Mouse (Mus musculus) stomach, embryonic 16.5 days (tissue): ENCODE data around the gene Myb. TPM values are rescaled to one million over a fixed set of nuclear protein-coding genes. Genes with fewer than 3 reads are reported as not detected.
A peak's percentile ranks its signal among the peaks of the same experiment; 100 is the strongest.
"Not testable (repeated sequence)": the region's sequence is repeated elsewhere in the genome, so short reads cannot be mapped to it uniquely, and the experiment has no call there.

Experiments used
- ATAC-seq: fragments of 200-750 bp; cut with Nextera tagmentation; 2 replicates; pipeline ENCODE4 v1.8.0; 2017; ENCODE audit warnings: moderate number of reproducible peaks, moderate TSS enrichment; ENCODE audit not compliant: insufficient read depth, low FRiP score
- H3K27ac ChIP-seq: fragments of 300-500 bp; sonication (generic); 2 replicates; pipeline ENCODE4 v1.5.1; 2014; ENCODE audit warnings: low read length
- H3K27me3 ChIP-seq: fragments of 300-500 bp; sonication (generic); 2 replicates; pipeline ENCODE4 v1.6.1; 2014; ENCODE audit warnings: low read length, control low read depth, mixed read lengths; ENCODE audit not compliant: control insufficient read depth, insufficient read depth
- H3K36me3 ChIP-seq: fragments of 300-500 bp; sonication (generic); 2 replicates; pipeline ENCODE4 v1.6.1; 2014; ENCODE audit warnings: low read length; ENCODE audit not compliant: control insufficient read depth, insufficient read depth
- H3K4me1 ChIP-seq: fragments of 300-500 bp; sonication (generic); 2 replicates; pipeline ENCODE4 v1.6.1; 2014; ENCODE audit warnings: low read length, control low read depth, mixed read lengths; ENCODE audit not compliant: control insufficient read depth, insufficient read depth
- H3K4me2 ChIP-seq: fragments of 300-500 bp; sonication (generic); 2 replicates; pipeline ENCODE4 v1.6.1; 2014; ENCODE audit warnings: low read depth, low read length, mixed read lengths
- H3K4me3 ChIP-seq: fragments of 300-500 bp; sonication (generic); replicated peaks from 2 replicates; pipeline ENCODE4 v1.5.1; 2014; ENCODE audit warnings: mild to moderate bottlenecking, low read length
- H3K9ac ChIP-seq: fragments of 300-500 bp; sonication (generic); 2 replicates; pipeline ENCODE4 v1.6.1; 2014; ENCODE audit warnings: low read length
- H3K9me3 ChIP-seq: fragments of 300-500 bp; sonication (generic); replicated peaks from 2 replicates; pipeline ENCODE4 v1.6.1; 2016; ENCODE audit warnings: low read length, control low read depth; ENCODE audit not compliant: control insufficient read depth
- WGBS: fragments of 180-500 bp; shearing (Covaris S2); extraction: QIAGEN DNeasy Blood & Tissue Kit; methylation state at CpG from one replicate; pipeline ENCODE4 v1.1.7; 2014; 5-methylcytosine and 5-hydroxymethylcytosine counted together
- polyA plus RNA-seq: library from polyadenylated mRNA; unstranded; fragments of >200 nt; fragmentation: Nextera tagmentation; extraction: Ambion mirVana; gene quantifications from 2 replicates; pipeline ENCODE4 v1.2.1, GENCODE M21; 2015

Gene Myb
- polyA plus RNA-seq, 1 experiment from 2014 or later: 4.2 TPM

DNA sequence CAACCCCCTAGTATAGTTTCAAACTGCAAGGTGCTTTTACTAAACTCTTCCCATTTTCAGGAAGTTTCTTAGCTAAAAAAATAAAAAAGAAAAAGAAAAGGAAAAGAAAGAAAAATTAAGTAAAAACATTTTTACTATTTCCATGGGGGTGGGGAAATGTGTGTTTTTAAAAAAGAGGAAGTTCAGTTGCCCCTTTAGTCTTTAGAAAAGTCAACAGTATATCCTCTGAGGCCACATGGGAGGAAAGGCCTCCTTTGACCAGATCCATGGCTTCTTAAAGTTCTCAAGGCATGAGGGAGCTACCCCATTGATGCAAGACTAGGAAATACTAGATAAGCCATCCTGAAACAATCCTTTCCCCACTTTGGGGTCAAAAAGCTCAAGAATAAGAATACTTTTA, 9.5 kb downstream of the Myb start:
- Histone ChIP-seq H3K36me3 (no peaks in the 10 kb centered on the region), H3K9me3 (no peaks in the 10 kb centered on the region), H3K27me3 (no peaks in the 10 kb centered on the region), H3K27ac (no peak overlapping the region), H3K9ac (no peak overlapping the region), H3K4me3 (no peak overlapping the region), H3K4me1 (no peaks in the 10 kb centered on the region), H3K4me2 (no peak overlapping the region)
- no peak for ATAC-seq

DNA sequence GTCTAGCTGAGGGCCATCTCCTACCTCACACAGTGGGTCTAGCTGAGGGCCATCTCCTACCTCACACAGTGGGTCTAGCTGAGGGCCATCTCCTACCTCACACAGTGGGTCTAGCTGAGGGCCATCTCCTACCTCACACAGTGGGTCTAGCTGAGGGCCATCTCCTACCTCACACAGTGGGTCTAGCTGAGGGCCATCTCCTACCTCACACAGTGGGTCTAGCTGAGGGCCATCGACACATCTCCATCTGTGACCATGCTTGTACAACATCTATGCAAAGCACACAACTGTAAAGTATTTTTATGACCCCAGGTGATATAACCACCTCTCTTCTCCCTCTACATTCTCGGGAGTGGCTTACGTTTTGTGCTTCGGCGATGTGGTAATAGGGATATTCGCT, 10.8 kb downstream of the Myb start:
- H3K9ac ChIP-seq, ATAC-seq, H3K36me3 ChIP-seq, H3K27ac ChIP-seq, H3K9me3 ChIP-seq, H3K27me3 ChIP-seq, H3K4me3 ChIP-seq, H3K4me1 ChIP-seq, H3K4me2 ChIP-seq: not testable (repeated sequence)
- 93% methylated on average over 6 of the region's 6 CpGs for WGBS

GRCm38 (mm10) chr10:21146719-21147118, 14.1 kb downstream of the Myb start:
- WGBS: 89% methylated on average over 1 of the region's 1 CpGs
- Histone ChIP-seq H3K4me2 (no peak overlapping the region), H3K4me3 (no peak overlapping the region), H3K27ac (no peak overlapping the region), H3K9ac (no peak overlapping the region), H3K27me3 (no peaks in the 10 kb centered on the region), H3K9me3 (no peaks in the 10 kb centered on the region), H3K36me3 (no peaks in the 10 kb centered on the region), H3K4me1 (0 out of 2 replicates have a peak, but pooled peaks cover 4% of the 10 kb centered on the region)
- no peak for ATAC-seq

- H3K4me2 ChIP-seq: no peak overlapping the region
- H3K4me1 ChIP-seq: 0 out of 2 replicates have a peak, but pooled peaks cover 4% of the 10 kb centered on the region
- no peak overlapping the region for H3K4me3 ChIP-seq
- H3K27ac ChIP-seq: no peak overlapping the region
- WGBS: 80% methylated on average over 2 of the region's 2 CpGs
- H3K9me3 ChIP-seq: no peaks in the 10 kb centered on the region
- H3K9ac ChIP-seq: no peak overlapping the region
- no peaks in the 10 kb centered on the region for H3K27me3 ChIP-seq
- H3K36me3 ChIP-seq: no peaks in the 10 kb centered on the region
- no peak for ATAC-seq
These were observed 14.5 kb downstream of the Myb start for GRCm38 (mm10) chr10:21146263-21146662.

DNA sequence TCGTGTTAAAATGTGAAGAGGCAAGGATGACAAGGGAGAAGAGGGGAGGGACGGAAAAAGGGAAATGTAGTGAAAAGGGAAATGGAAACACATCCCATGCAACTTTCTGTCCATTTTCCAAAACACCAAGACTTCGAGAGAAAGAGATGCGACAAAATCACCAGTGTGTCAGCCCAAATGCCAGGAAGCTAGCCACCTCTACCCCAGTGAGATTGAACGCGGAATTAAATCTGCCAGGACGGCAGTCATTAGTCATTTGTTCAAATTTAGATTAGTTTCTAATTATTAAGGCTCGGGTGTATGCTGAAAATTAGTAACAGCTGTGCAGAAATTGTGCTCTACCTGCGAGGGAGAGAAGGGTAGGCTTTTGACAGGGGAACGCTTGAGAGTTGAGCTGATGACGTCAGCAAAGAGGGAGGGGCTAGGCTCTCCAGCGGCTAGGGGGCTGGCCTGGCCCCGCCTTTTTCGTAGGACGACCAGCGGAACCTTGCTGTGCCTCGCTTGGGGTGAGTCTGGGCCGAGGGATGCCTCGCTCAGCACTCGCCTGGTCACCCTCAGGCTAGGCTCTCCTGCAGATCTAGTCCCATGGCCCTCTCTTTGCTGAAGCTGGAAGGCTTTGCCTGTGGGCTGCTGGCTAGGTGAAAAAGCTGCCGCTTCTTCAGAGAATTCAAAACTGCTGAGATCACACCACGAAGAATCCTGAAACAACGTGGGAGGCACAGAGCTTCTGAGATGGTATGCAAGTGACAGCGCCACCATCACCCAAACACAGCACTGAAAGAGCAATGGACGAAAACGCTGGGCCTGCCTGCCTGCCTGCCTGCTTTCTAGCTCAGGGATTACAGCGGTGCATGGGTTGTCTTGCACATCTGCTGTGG, 15.9 kb downstream of the Myb start:
- Histone ChIP-seq H3K4me2 (peak overlapping the region; percentile 56), H3K36me3 (no peaks in the 10 kb centered on the region), H3K4me3 (peak overlapping the region; percentile 45), H3K27ac (no peak overlapping the region), H3K9me3 (no peaks in the 10 kb centered on the region), H3K9ac (peak overlapping the region; percentile 55), H3K4me1 (0 out of 2 replicates have a peak, but pooled peaks cover 4% of the 10 kb centered on the region), H3K27me3 (no peaks in the 10 kb centered on the region)
- 30% methylated on average over 27 of the region's 27 CpGs for WGBS
- ATAC-seq: peak; percentile 77; the same call in 1 of the 2 replicates

GRCm38 (mm10) chr10:21135297-21135696, 25.5 kb downstream of the Myb start:
- ATAC-seq: no peak

GRCm38 (mm10) chr10:21130901-21131493, 29.8 kb downstream of the Myb start:
- no peak overlapping the region for H3K27ac ChIP-seq
- no peak for ATAC-seq
- 29% methylated on average over 9 of the region's 9 CpGs for WGBS
- no peaks in the 10 kb centered on the region for H3K4me1 ChIP-seq
- H3K4me2 ChIP-seq: no peak overlapping the region
- H3K36me3 ChIP-seq: no peaks in the 10 kb centered on the region
- no peaks in the 10 kb centered on the region for H3K27me3 ChIP-seq
- no peaks in the 10 kb centered on the region for H3K9me3 ChIP-seq
- no peak overlapping the region for H3K4me3 ChIP-seq
- H3K9ac ChIP-seq: no peak overlapping the region

More at GRCm38 (mm10) chr10:21135297-21135696, 25.5 kb downstream of the Myb start:
- Histone ChIP-seq H3K36me3 (no peaks in the 10 kb centered on the region), H3K9me3 (no peaks in the 10 kb centered on the region), H3K27ac (no peak overlapping the region), H3K4me2 (no peak overlapping the region), H3K9ac (no peak overlapping the region), H3K4me3 (no peak overlapping the region), H3K27me3 (no peaks in the 10 kb centered on the region), H3K4me1 (no peaks in the 10 kb centered on the region)
- 91% methylated on average over 8 of the region's 8 CpGs for WGBS

DNA sequence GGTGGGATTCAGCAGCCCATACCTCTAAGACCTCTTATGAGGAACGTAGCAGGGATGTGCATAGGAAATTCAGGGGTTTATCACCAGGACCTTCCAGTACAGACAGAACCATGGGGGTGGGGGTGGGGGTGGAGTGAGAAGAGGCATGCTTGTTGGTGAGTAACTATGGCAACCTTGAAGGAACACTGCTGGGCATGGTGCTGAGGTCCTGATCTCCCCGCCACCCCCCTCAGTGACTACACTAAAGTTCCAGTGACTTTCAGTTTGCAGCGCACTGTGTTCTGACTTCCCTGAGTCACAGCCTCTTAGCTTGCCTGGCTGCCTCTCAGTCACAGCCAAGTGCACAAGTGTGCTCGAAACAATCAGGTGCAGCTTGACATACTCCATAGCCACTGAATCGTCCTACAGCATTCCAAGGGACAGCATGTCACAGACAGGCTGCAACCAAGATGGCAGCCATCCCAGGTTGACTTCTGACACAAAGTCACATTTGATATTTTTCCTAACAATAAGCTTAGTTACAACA, 32.6 kb downstream of the Myb start:
- no peaks in the 10 kb centered on the region for H3K9me3 ChIP-seq
- H3K27ac ChIP-seq: no peak overlapping the region
- no peak overlapping the region for H3K4me3 ChIP-seq
- ATAC-seq: no peak
- no peaks in the 10 kb centered on the region for H3K27me3 ChIP-seq
- no peak overlapping the region for H3K9ac ChIP-seq
- no peak overlapping the region for H3K4me2 ChIP-seq
- no peaks in the 10 kb centered on the region for H3K36me3 ChIP-seq
- no peaks in the 10 kb centered on the region for H3K4me1 ChIP-seq
- WGBS: 85% methylated on average over 5 of the region's 5 CpGs

DNA sequence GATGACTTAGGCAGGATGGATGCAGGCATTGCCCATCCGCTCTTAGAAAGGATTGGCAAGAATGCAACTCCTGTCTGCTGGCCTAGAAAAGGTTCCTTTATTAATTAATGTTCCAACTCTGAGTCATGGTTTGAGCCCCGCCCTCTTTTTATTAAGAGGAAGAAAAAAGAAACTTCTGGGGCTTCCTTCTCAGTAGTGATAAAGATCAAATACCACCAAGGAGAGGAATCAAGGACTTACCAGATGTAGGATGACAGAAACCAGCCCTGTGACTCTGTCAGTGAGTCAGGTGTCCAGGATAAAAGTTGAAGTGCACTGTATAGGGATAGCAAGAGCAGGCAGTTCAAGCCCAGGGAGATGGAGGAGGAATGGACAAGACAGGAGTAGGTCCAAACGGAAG, 42.4 kb downstream of the Myb start:
- Histone ChIP-seq H3K36me3 (no peaks in the 10 kb centered on the region), H3K27me3 (no peaks in the 10 kb centered on the region), H3K9me3 (no peaks in the 10 kb centered on the region), H3K4me3 (no peak overlapping the region), H3K9ac (no peak overlapping the region), H3K4me1 (no peaks in the 10 kb centered on the region), H3K27ac (no peak overlapping the region), H3K4me2 (no peak overlapping the region)
- 81% methylated on average over 3 of the region's 3 CpGs for WGBS
- no peak for ATAC-seq
